Mouse (Mus musculus) T-helper 17 cell (primary cell): ENCODE results near the gene Spdef.

Experiments
- in situ Hi-C, 2 experiments: fragments of 300-600 bp; cut with MboI, MseI; formaldehyde crosslinking; loops; 1 replicate in 1 of 2; 2 replicates in 1 of 2; pipeline ENCODE4 v1.15.1; 2025; ENCODE audit warnings: high pct_unique_total_duplicates in 2 of 2

Gene Spdef

DNA sequence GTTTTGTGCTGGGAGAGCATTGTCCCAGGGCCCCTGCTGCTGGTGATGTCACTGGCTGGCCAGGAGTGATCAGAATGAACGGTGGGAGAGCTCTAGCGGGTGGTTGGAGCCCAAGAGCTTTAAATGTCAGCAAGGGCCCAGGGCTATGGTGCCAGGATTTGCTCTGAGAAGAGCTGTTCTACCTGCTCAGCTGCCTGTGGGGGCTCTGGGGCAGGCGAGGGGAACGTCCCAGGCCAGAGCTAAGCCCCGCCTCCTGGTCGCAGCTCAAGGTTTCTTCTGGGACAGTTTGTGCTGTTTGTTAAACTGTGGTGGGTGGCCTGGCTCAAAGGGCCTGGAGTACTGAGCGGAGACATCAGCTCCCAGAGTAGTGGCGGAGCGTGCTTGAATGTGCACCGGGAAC is 3.3 kb downstream of the Spdef start:
- in situ Hi-C loops, result no loop called here

DNA sequence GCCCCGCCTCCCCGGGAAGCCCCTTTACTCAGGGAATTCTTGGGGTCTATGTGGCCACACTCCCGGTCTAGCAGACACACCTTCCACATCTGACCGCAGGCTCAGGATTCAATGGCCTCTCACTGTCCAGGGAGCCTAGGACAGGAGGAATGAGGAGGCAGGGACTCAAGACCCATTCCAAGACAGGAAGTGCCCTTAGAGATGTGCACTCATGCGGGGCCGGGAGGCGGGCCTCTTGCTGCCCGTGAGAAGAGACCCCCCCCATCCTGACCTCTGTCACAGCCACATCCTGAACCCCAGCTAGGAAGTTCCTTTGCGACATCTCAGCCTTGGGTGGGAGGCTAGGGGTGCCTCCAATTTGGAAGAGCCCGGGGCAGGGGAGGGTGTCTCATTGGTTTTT is 3.7 kb downstream of the Spdef start:
- in situ Hi-C loops, result no loop called here

DNA sequence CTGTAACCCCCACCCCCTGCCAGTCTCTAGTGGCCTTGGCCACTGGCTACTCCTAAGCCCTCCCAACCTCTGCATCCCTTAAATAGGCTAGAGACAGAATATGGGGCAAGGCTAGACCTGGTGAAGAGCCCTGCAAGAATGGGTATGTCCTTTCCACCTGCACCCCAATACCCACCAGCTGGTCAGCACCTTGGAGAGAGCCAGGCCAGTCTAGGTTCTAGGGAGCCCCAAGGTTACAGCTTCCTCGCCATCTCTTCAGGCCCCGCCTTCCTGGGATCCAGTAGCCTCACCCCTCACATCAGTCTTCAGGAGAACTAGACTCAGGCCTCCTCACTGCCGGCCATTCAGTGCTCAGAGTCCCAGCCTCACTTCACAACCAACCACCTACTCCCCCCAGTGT is 4.4 kb downstream of the Spdef start:
- in situ Hi-C loops, result no loop called here

DNA sequence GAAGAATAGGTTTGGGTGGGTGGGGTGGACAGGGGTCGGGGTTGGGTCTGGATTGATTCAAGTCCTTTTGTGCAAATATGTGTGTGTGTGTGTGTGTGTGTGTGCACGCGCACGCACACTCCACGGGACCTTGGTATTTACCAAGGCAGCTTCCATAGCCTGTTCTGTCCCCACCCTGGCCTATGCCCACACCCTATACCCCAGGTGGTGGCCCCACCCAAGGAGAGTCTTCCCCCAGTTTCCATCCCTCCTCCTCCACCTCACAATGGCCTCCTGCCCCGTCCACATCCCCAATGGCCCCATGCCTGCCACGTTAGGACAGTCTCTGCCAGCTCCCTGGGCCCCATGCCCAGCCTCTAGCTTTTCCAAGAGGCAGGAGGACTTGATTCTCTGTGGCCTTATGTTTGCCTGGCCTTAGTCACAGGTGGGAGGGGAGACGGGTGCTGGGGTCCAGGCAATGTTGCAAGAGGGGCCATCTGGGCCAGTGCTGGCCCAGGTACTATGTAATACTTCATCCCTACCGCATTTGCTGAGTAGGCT is 7.6 kb downstream of the Spdef start:
- in situ Hi-C loops, result no loop called here

- in situ Hi-C loops, result no loop called here
Observed at GRCm38 (mm10) chr17:27720326-27720725, 8.4 kb downstream of the Spdef start.

- in situ Hi-C loops, result no loop called here
Observed at GRCm38 (mm10) chr17:27719663-27720062, 9.1 kb downstream of the Spdef start.

DNA sequence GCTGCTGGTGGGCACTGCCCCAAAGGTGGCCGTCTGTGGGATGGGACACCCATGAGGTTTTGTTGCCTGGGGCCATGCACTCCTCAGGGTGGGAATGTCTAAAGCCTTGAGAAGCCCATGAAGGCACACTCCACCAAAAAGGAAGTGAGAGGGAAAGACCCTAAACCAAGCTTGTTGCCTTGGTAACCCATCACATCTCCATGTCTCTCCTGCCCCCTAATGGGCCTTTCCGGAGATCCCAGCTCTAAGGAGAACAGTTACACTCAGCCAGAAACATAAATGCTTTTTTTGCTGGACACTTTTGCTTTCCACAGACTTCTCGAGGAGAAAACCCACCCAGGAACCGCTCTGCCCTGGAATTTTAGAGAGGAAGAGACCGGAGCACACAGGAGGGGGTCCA is 10.5 kb downstream of the Spdef start:
- in situ Hi-C loops, result no loop called here

- in situ Hi-C loops, result no loop called here
Observed at GRCm38 (mm10) chr17:27716804-27717203, 12.0 kb downstream of the Spdef start.

GRCm38 (mm10) chr17:27712832-27713231 is 15.9 kb downstream of the Spdef start:
- in situ Hi-C loops, result loop anchor here in 1 of 2 experiments (5.0 kb wide), 1 partner anchor 1194 kb away; no protein-coding TSS in a partner anchor

- in situ Hi-C loops, result loop anchor here in 1 of 2 experiments (5.0 kb wide), 1 partner anchor 1198 kb away; no protein-coding TSS in a partner anchor
Observed at GRCm38 (mm10) chr17:27709650-27710049, 19.1 kb downstream of the Spdef start.

GRCm38 (mm10) chr17:27707954-27708661 is 20.6 kb downstream of the Spdef start:
- in situ Hi-C loops, result no loop called here

GRCm38 (mm10) chr17:27705661-27706060 is 23.1 kb downstream of the Spdef start:
- in situ Hi-C loops, result no loop called here

DNA sequence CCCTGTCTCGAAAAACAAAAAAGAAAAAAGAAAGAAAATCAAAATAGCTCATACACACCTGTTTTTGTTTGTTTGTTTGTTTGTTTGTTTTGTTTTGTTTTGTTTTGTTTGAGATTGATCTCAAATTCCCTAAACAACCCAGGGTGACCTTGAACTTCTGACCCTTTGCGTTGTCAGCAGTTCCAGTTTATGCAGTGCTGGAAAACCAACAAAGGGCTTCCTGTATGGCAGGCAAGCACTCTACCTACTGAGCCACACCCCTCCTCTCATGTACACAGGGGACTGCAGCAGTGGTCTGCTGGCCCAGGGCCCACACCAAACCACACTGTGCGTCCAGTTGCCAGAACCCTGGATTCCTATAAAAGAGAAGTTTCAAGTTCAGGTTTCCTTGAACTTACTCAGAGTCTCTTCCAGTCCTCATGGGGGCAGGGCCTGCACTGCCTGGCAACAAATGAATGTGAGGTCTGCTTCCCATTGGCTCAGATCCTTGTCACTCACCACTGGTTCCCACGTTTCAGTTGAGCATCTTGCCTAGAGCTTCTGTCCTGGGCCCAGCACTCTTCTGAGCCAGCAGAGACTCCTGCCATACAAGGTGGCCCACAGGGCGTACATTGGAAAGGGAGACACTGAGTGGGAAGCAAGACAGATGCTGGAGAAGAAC is 24.7 kb downstream of the Spdef start:
- in situ Hi-C loops, result no loop called here

GRCm38 (mm10) chr17:27702518-27702917 is 26.2 kb downstream of the Spdef start:
- in situ Hi-C loops, result no loop called here

DNA sequence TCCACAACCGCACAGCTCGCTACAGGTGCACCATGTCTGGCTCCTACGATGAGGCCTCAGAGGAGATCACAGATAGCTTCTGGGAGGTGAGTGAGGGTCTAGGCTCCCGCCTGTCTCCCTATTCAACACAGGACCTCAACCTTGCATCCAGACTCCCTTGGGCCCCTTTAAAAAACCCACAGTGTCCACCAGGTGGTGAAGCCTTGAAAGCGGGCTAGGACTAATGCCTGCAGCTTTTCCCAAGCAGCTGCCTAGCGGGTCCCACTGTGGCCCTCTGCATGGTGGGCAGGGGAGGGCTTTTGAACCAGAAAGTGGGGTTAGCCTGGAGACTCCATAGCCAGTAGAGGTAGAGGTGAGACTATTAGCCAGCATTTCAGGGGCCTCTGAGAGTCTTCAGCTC is 26.9 kb downstream of the Spdef start:
- in situ Hi-C loops, result no loop called here

GRCm38 (mm10) chr17:27700812-27701211 is 27.9 kb downstream of the Spdef start:
- in situ Hi-C loops, result no loop called here

GRCm38 (mm10) chr17:27699641-27700244 is 29.0 kb downstream of the Spdef start:
- in situ Hi-C loops, result no loop called here

- in situ Hi-C loops, result no loop called here
Observed at GRCm38 (mm10) chr17:27690993-27691693, 37.6 kb downstream of the Spdef start.

GRCm38 (mm10) chr17:27686395-27686794 is 42.4 kb downstream of the Spdef start:
- in situ Hi-C loops, result no loop called here

DNA sequence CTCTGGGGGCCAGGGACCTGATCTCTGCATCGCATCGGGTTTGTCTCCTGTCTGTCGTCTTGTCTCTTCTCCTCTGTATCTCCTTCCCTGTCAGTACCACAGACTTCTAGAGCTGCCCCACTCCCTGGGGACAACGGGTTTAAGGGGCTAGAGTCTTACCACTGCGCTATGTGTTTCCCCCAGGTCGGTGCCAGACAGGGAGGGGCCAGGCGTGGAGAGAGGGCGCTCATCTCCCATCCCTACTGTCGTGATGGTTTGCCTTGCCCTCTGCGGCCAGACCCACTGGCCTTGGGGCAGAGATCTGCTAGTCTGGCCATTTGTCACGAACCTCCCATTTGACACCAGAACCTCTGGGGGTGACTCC is 43.2 kb downstream of the Spdef start:
- in situ Hi-C loops, result no loop called here

DNA sequence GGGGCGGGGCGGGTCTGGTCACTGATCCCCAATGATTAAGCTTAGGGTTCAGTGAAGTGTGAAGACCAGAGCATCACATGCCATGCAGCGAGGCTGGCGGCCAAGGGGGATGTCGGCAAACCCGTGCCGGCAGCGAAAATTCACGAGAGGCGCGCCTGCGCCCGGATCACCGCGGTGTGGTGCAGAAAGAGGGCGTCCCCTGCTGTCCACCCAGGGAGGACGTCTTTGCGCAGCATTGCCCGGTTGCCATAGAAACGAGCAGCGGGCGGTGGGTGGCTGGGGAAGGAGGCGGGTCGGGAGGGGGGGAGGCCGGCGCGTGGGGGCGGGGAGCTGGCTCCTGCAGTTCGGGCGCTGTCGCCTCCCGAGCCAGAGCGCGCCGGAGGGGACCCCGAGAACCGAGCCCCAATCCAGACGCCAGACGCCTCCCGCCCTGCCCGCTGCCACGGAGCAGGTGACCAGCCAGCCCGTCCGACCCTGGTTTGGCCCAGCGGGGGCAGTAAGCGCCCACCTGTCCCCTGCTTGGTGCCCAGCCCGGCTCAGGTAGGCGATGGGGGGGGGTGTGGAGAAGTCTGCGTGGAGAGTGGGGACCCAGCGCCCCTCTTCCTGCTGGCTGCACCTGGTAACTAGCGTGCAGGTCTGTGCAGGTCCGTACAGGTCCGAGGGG is 43.7 kb downstream of the Spdef start:
- in situ Hi-C loops, result no loop called here
